Comparison of ENCODE assay signal across 10 mouse cellular contexts in the genomic region with DNA sequence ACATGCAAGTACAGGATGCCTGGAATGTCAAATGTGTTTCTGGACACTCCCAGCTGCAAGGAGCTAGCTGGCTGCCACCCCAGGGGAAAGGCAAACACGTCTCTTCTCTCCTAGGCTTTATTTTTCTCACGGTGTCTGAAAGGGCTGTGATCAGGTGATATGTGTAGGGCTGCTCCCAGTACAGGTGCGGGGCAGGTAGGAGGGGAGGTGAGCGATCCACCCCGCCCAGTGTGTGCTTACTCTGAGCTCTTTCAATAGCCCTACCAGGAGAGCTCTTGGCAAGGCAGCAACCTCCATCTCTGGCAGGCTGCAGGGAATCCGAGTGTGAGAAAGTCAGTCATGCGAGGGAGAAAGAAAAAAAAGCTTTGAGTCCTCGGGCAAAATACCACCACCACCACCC. TPM values are rescaled to one million over a fixed set of nuclear protein-coding genes. Genes with fewer than 3 reads are reported as not detected.
A peak's percentile ranks its signal among the peaks of the same experiment; 100 is the strongest.
DNase-seq lines count a peak whose midpoint lies in the region; TF ChIP-seq lines count a peak whose summit lies in the region.
"Had no signal": no experiment of that assay in that cellular context is flagged by ENCODE, and none has a peak within 500 bp of the region (broad histone marks: within the 10 kb centered on the region; RNA-seq: fewer than 3 reads in every experiment).

No protein-coding gene starts in this region.

- H3K4me3 ChIP-seq in gastrocnemius, adult 2 months, result no peak overlapping the region
- H3K4me3 ChIP-seq in kidney, adult 2 months (ENCODE audit: insufficient read depth, low read depth, low read length), result no peak overlapping the region
- H3K4me3 ChIP-seq: neural tube, embryonic 12.5 days had no signal

- H3K4me1 ChIP-seq in kidney, adult 2 months (ENCODE audit: control insufficient read depth, insufficient read depth, low read length), result peaks cover 19% of the 10 kb centered on the region; the same call in 1 of the 2 replicates

- no peaks in the 10 kb centered on the region for H3K36me3 ChIP-seq in kidney, adult 2 months (ENCODE audit: control insufficient read depth, insufficient read depth, low read length)
- H3K36me3 ChIP-seq: neural tube, embryonic 12.5 days had no signal

- intact Hi-C loops in gastrocnemius, adult 2 months (cut with DNase I), result no loop called here
- intact Hi-C loops in gastrocnemius, postnatal 14 days (cut with DNase I; ENCODE audit: low total_unique reads), result loop anchor here (10.0 kb wide), 2 partner anchors 116 to 236 kb away; no protein-coding TSS in a partner anchor

- TF ChIP-seq CTCF in gastrocnemius, adult 2 months (IDR thresholded peaks at IDR 0.05), result no peak
- no peak for TF ChIP-seq CTCF in kidney, adult 2 months (conservative IDR thresholded peaks at IDR 0.05; ENCODE audit: insufficient read depth, insufficient read length, low read depth, low read length)

- H3K27ac ChIP-seq in gastrocnemius, adult 2 months, result 0 out of 2 replicates have a peak overlapping the region, but pooled peaks have one; percentile 16
- peak overlapping the region; percentile 56; the same call in 1 of the 2 replicates for H3K27ac ChIP-seq in kidney, adult 2 months (ENCODE audit: insufficient read depth, low read depth, low read length)
- H3K27ac ChIP-seq: neural tube, embryonic 12.5 days had no signal

- no peaks in the 10 kb centered on the region for H3K27me3 ChIP-seq in kidney, adult 2 months (replicated peaks; ENCODE audit: control insufficient read depth, insufficient read depth, low read length)

- DNase-seq in gastrocnemius, adult 2 months, result peak; percentile 38
- DNase-seq in gastrocnemius, postnatal 14 days, result no peak
- peak; percentile 87 for DNase-seq in fibroblast of lung, adult 2 months (ENCODE audit: low read depth)
- peak; percentile 92 for DNase-seq in kidney, adult 2 months
- DNase-seq in lung, postnatal 10 days, result peak; percentile 77
- DNase-seq in gastrocnemius, adult 18-20 months (ENCODE audit: low spot score), result no peak
- no peak for DNase-seq in urinary bladder, postnatal 10 days (ENCODE audit: low spot score)
- no peak for DNase-seq in adrenal gland, adult 2 months
- DNase-seq: cerebellum, adult 8-10 months had no signal

- WGBS in kidney, adult 2 months, result 20% methylated on average over 8 of the region's 8 CpGs

- TF ChIP-seq POLR2A in kidney, adult 2 months (IDR thresholded peaks at IDR 0.05; ENCODE audit: low read depth, low read length), result no peak

RNA-seq across cellular contexts. Expression of gene Hes1, which starts 3.8 kb away (rescaled TPM):
- 10 to 100 TPM in 1 of 2 experiments, 1 to 10 TPM in 1; 9.5 to 11.1 TPM for total RNA-seq in gastrocnemius, adult 2 months (2021)
- total RNA-seq in gastrocnemius, postnatal 14 days (2021), result 10 to 100 TPM; 19.0 to 19.4 TPM
- polyA plus RNA-seq in kidney, adult 2 months (2012; rRNA removed), result 54.4 and 78.8 TPM in 2 replicates
- 10 to 100 TPM in 1 of 2 experiments, 1 to 10 TPM in 1; 7.6 to 13.0 TPM for total RNA-seq in gastrocnemius, adult 18-20 months (2021)
- total RNA-seq in adrenal gland, adult 2 months (2021), result 10 to 100 TPM; 13.3 to 40.9 TPM
- 199 and 336 TPM in 2 replicates for polyA plus RNA-seq in adrenal gland, adult 2 months (2012; rRNA removed)

Comparison
In these comparisons a context has a peak if more than half of its experiments do, and no peak if none do; other contexts are left out.
1. DNase-seq: peak in gastrocnemius, adult 2 months (single experiment), fibroblast of lung, adult 2 months (single experiment), kidney, adult 2 months (single experiment) and lung, postnatal 10 days (single experiment); none in gastrocnemius, postnatal 14 days (single experiment), gastrocnemius, adult 18-20 months (single experiment), urinary bladder, postnatal 10 days (single experiment) and adrenal gland, adult 2 months (single experiment).